Comparison of ENCODE assay signal across 11 mouse cellular contexts in the genomic region with DNA sequence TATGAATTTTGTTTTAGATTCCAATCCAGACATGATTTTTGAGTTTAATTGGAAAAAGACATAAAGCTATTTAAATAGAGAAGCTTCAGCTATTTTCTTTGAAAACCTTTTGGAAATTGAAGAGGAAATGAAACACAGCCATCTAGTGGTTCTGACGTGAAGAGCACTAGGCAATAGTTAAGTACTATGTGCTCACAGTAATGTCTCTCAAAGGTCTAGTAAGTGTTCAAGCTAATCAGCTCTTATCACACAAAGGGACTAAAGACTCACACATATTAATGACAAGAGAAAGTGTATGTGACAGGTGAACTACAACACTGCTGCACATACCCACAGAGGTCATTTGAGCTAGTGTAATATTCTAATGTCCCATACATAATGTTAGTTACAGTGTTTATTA. TPM values are rescaled to one million over a fixed set of nuclear protein-coding genes. Genes with fewer than 3 reads are reported as not detected.
DNase-seq lines count a peak whose midpoint lies in the region; ATAC-seq and TF ChIP-seq lines count a peak whose summit lies in the region.
"Had no signal": no experiment of that assay in that cellular context is flagged by ENCODE, and none has a peak within 500 bp of the region (broad histone marks: within the 10 kb centered on the region; RNA-seq: fewer than 3 reads in every experiment).

No protein-coding gene starts in this region.

- no peaks in the 10 kb centered on the region for H3K79me2 ChIP-seq in heart, adult 2 months (replicated peaks; ENCODE audit: control insufficient read depth, insufficient read depth, low read length)

- H3K4me1 ChIP-seq in heart, adult 2 months (ENCODE audit: control insufficient read depth, insufficient read depth, low read length) = peaks cover 1% of the 10 kb centered on the region; the same call in 1 of the 2 replicates
- no peaks in the 10 kb centered on the region for H3K4me1 ChIP-seq in midbrain, embryonic 13.5 days (replicated peaks)
- no peaks in the 10 kb centered on the region for H3K4me1 ChIP-seq in midbrain, embryonic 11.5 days (ENCODE audit: control insufficient read depth, insufficient read depth, low read length)
- H3K4me1 ChIP-seq in stomach, embryonic 14.5 days (ENCODE audit: control insufficient read depth, insufficient read depth, low read length) = no peaks in the 10 kb centered on the region

- 0 out of 2 replicates have a peak, but pooled peaks have one; percentile 50 for ATAC-seq in midbrain, embryonic 13.5 days
- ATAC-seq in midbrain, embryonic 11.5 days (ENCODE audit: low FRiP score) = no peak
- peak; percentile 48; the same call in 1 of the 2 replicates for ATAC-seq in common myeloid progenitor, adult 5-6 weeks (replicated peaks; ENCODE audit: low read depth, poor library complexity, severe bottlenecking)
- 0 out of 2 replicates have a peak, but pooled peaks have one; percentile 6 for ATAC-seq in stomach, embryonic 14.5 days (ENCODE audit: insufficient number of reproducible peaks, insufficient read depth, low FRiP score, low read depth)
- no peak for ATAC-seq in activated CD4-positive, CD25-positive, alpha-beta regulatory T cell, adult 4 months

- H3K9ac ChIP-seq in heart, adult 2 months (ENCODE audit: low read depth, low read length) = no peak overlapping the region
- no peak overlapping the region for H3K9ac ChIP-seq in midbrain, embryonic 13.5 days (replicated peaks)
- no peak overlapping the region for H3K9ac ChIP-seq in midbrain, embryonic 11.5 days (ENCODE audit: low read length)
- no peak overlapping the region for H3K9ac ChIP-seq in stomach, embryonic 14.5 days (replicated peaks; ENCODE audit: low read depth, low read length)

- TF ChIP-seq POLR2A in heart, adult 2 months (IDR thresholded peaks at IDR 0.05; ENCODE audit: insufficient read depth, low read depth, low read length) = no peak

- H3K27me3 ChIP-seq in heart, adult 2 months (ENCODE audit: control insufficient read depth, insufficient read depth, low read length) = no peaks in the 10 kb centered on the region
- no peaks in the 10 kb centered on the region for H3K27me3 ChIP-seq in midbrain, embryonic 13.5 days
- no peaks in the 10 kb centered on the region for H3K27me3 ChIP-seq in midbrain, embryonic 11.5 days (ENCODE audit: control insufficient read depth, insufficient read depth, low read length)
- H3K27me3 ChIP-seq in stomach, embryonic 14.5 days (ENCODE audit: control insufficient read depth, insufficient read depth, low read length) = no peaks in the 10 kb centered on the region

- no peak overlapping the region for H3K27ac ChIP-seq in heart, adult 2 months
- H3K27ac ChIP-seq in midbrain, embryonic 13.5 days = no peak overlapping the region
- H3K27ac ChIP-seq in midbrain, embryonic 11.5 days (ENCODE audit: low read depth, low read length) = no peak overlapping the region
- H3K27ac ChIP-seq in stomach, embryonic 14.5 days (ENCODE audit: low read length) = no peak overlapping the region

- no peaks in the 10 kb centered on the region for H3K36me3 ChIP-seq in heart, adult 2 months (ENCODE audit: control insufficient read depth, insufficient read depth, low read length)
- no peaks in the 10 kb centered on the region for H3K36me3 ChIP-seq in midbrain, embryonic 13.5 days
- no peaks in the 10 kb centered on the region for H3K36me3 ChIP-seq in midbrain, embryonic 11.5 days (ENCODE audit: control insufficient read depth, insufficient read depth, low read length)
- no peaks in the 10 kb centered on the region for H3K36me3 ChIP-seq in stomach, embryonic 14.5 days (ENCODE audit: control insufficient read depth, insufficient read depth, low read length)

- H3K4me3 ChIP-seq in heart, adult 2 months = no peak overlapping the region
- H3K4me3 ChIP-seq in midbrain, embryonic 13.5 days (replicated peaks) = no peak overlapping the region
- H3K4me3 ChIP-seq in midbrain, embryonic 11.5 days (ENCODE audit: low read depth, low read length) = no peak overlapping the region
- no peak overlapping the region for H3K4me3 ChIP-seq in stomach, embryonic 14.5 days (ENCODE audit: low read depth, low read length)

- intact Hi-C loops in heart, adult 2 months (cut with DNase I) = no loop called here

- WGBS in heart, adult 2 months = 11% methylated on average over 1 of the region's 1 CpGs
- WGBS in midbrain, embryonic 13.5 days = 19% methylated on average over 1 of the region's 1 CpGs
- 9% methylated on average over 1 of the region's 1 CpGs for WGBS in midbrain, embryonic 11.5 days
- WGBS in stomach, embryonic 14.5 days = 18% methylated on average over 1 of the region's 1 CpGs

- TF ChIP-seq CTCF in heart, adult 2 months (IDR thresholded peaks at IDR 0.05) = peak; percentile 65

- H3K9me3 ChIP-seq in midbrain, embryonic 13.5 days = no peaks in the 10 kb centered on the region
- H3K9me3 ChIP-seq in midbrain, embryonic 11.5 days (ENCODE audit: control insufficient read depth, low read length) = no peaks in the 10 kb centered on the region
- no peaks in the 10 kb centered on the region for H3K9me3 ChIP-seq in stomach, embryonic 14.5 days (ENCODE audit: control insufficient read depth, low read depth, low read length)

- no peak overlapping the region for H3K4me2 ChIP-seq in midbrain, embryonic 13.5 days (replicated peaks)
- H3K4me2 ChIP-seq in midbrain, embryonic 11.5 days = no peak overlapping the region
- no peak overlapping the region for H3K4me2 ChIP-seq in stomach, embryonic 14.5 days (replicated peaks; ENCODE audit: low read depth, low read length)

- TF ChIP-seq EP300 in heart, adult 2 months (IDR thresholded peaks at IDR 0.05; ENCODE audit: insufficient read depth, low read depth, low read length) = no peak

- no peak for DNase-seq in heart, adult 2 months
- DNase-seq in heart, adult 8-10 months (ENCODE audit: low spot score) = no peak
- DNase-seq in midbrain, embryonic 11.5 days (ENCODE audit: low spot score, missing footprints) = no peak
- DNase-seq in right cerebral cortex, postnatal 25 days = no peak
- DNase-seq: adrenal gland, postnatal 14 days; heart, postnatal 14 days; kidney, postnatal 10 days had no signal

RNA-seq across cellular contexts. Expression of gene Ccdc171, which starts 54.8 kb away (rescaled TPM):
- 1 to 10 TPM in 1 of 2 experiments, under 1 TPM in 1; 0.94 to 1.2 TPM for total RNA-seq in heart, adult 2 months (2021)
- 0.45 and 0.59 TPM in 2 replicates for polyA plus RNA-seq in heart, adult 2 months (2012; rRNA removed)
- 1 to 10 TPM in 2 of 4 experiments, under 1 TPM in 2; 0.33 to 1.5 (median 1.0) TPM for total RNA-seq in heart, adult 8-10 months (2022)
- 4.1 and 5.6 TPM in 2 replicates for polyA plus RNA-seq in midbrain, embryonic 13.5 days (2015; fragmentation: Nextera tagmentation; extraction: Ambion mirVana)
- polyA plus RNA-seq in midbrain, embryonic 11.5 days (2014; fragmentation: Nextera tagmentation; extraction: Ambion mirVana) = 4.1 and 5.0 TPM in 2 replicates
- total RNA-seq in common myeloid progenitor, adult 5-6 weeks (2017) = 21.4 and 22.6 TPM in 2 replicates
- 5.2 and 6.5 TPM in 2 replicates for polyA plus RNA-seq in stomach, embryonic 14.5 days (2014; fragmentation: Nextera tagmentation; extraction: Ambion mirVana)
- 10 to 100 TPM; 10.7 to 13.4 TPM for polyA plus RNA-seq in activated CD4-positive, CD25-positive, alpha-beta regulatory T cell, adult 4 months (2017; shearing (Covaris generic))

Comparison
In these comparisons a context has a peak if more than half of its experiments do, and no peak if none do; other contexts are left out.
1. ATAC-seq: peak in midbrain, embryonic 13.5 days (single experiment), common myeloid progenitor, adult 5-6 weeks (single experiment) and stomach, embryonic 14.5 days (single experiment); none in midbrain, embryonic 11.5 days (single experiment) and activated CD4-positive, CD25-positive, alpha-beta regulatory T cell, adult 4 months (single experiment).